Mouse (Mus musculus) left cerebral cortex, postnatal 4 days (tissue): ENCODE data around the gene Hacd2. TPM values are rescaled to one million over a fixed set of nuclear protein-coding genes. Genes with fewer than 3 reads are reported as not detected.

ENCODE experiments used
- total RNA-seq, 2 experiments: library from RNA; stranded (reverse); gene quantifications; 2 replicates each; pipeline ENCODE4 v1.2.3; 2021

The Hacd2 gene
- total RNA-seq, 2 experiments from 2014 or later: 19.9 to 23.3 TPM

Other genes with a start within 250 kb of the Hacd2 start
- 10 to 100 TPM; 82.1 to 83.3 TPM for gene Adcy5, start 132.4 kb downstream of the Hacd2 start, total RNA-seq